Mouse (Mus musculus) kidney, embryonic 14.5 days (tissue): Measurements from ENCODE around the gene Zfp36l1. TPM values are rescaled to one million over a fixed set of nuclear protein-coding genes. Genes with fewer than 3 reads are reported as not detected.

Experiments used
- ATAC-seq: fragments of 200-750 bp; cut with Nextera tagmentation; 2 replicates; pipeline ENCODE4 v1.8.0; 2017; ENCODE audit warnings: moderate number of reproducible peaks, mild to moderate bottlenecking, moderate TSS enrichment, moderate library complexity; ENCODE audit not compliant: low FRiP score, low TSS enrichment
- H3K27ac ChIP-seq: fragments of 300-500 bp; sonication (generic); 2 replicates; pipeline ENCODE4 v1.5.1; 2014; ENCODE audit warnings: low read depth, mild to moderate bottlenecking, low read length, moderate library complexity, mixed read lengths
- H3K27me3 ChIP-seq: fragments of 300-500 bp; sonication (generic); 2 replicates; pipeline ENCODE4 v1.6.1; 2014; ENCODE audit warnings: mild to moderate bottlenecking, low read length; ENCODE audit not compliant: control insufficient read depth, insufficient read depth
- H3K36me3 ChIP-seq: fragments of 300-500 bp; sonication (generic); 2 replicates; pipeline ENCODE4 v1.6.1; 2014; ENCODE audit warnings: low read length, mixed read lengths; ENCODE audit not compliant: control insufficient read depth, insufficient read depth
- H3K4me1 ChIP-seq: fragments of 300-500 bp; sonication (generic); 2 replicates; pipeline ENCODE4 v1.6.1; 2014; ENCODE audit warnings: low read length, mixed read lengths; ENCODE audit not compliant: control insufficient read depth, insufficient read depth
- H3K4me2 ChIP-seq: fragments of 300-500 bp; sonication (generic); replicated peaks from 2 replicates; pipeline ENCODE4 v1.6.1; 2014; ENCODE audit warnings: low read depth, mild to moderate bottlenecking, low read length
- H3K4me3 ChIP-seq: fragments of 300-500 bp; sonication (generic); 2 replicates; pipeline ENCODE4 v1.5.1; 2014; ENCODE audit warnings: mild to moderate bottlenecking, low read length
- H3K9ac ChIP-seq: fragments of 300-500 bp; sonication (generic); 2 replicates; pipeline ENCODE4 v1.6.1; 2014; ENCODE audit warnings: low read depth, mild to moderate bottlenecking, low read length, moderate library complexity
- H3K9me3 ChIP-seq: fragments of 300-500 bp; sonication (generic); 2 replicates; pipeline ENCODE4 v1.6.1; 2016; ENCODE audit warnings: low read length; ENCODE audit not compliant: control insufficient read depth
- WGBS: fragments of 180-500 bp; shearing (Covaris S2); extraction: QIAGEN DNeasy Blood & Tissue Kit; methylation state at CpG from one replicate; pipeline ENCODE4 v1.1.7; 2014; 5-methylcytosine and 5-hydroxymethylcytosine counted together
- polyA plus RNA-seq: library from polyadenylated mRNA; unstranded; fragments of >200 nt; fragmentation: Nextera tagmentation; extraction: Ambion mirVana; gene quantifications from 2 replicates; pipeline ENCODE4 v1.2.1, GENCODE M21; 2014

Gene Zfp36l1
- polyA plus RNA-seq, 1 experiment from 2014 or later = 175 TPM

DNA sequence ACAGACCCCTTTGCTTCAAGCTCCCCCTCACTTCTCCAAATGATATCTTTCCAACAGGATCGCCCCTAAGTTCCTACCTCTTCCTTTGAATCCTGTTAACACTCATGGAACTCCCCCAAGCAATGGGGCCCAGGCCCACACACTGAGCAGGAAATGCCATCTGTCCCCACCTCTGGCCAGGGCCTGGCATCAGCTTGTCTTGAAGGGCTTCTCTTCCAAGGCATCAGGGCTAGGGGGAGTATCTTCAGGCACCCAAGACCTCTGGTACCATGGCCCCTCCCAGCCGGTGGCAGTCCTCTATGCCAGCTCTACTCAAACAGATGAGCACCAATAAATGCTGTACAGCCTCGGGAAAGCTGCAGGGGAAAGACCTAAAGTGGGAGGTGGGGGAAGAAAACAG, 11.9 kb upstream of the Zfp36l1 start:
- 72% methylated on average over 3 of the region's 3 CpGs for WGBS
- H3K4me3 ChIP-seq = no peak overlapping the region
- no peak overlapping the region for H3K27ac ChIP-seq
- H3K4me2 ChIP-seq = no peak overlapping the region
- no peak overlapping the region for H3K9ac ChIP-seq
- H3K36me3 ChIP-seq = peaks cover 4% of the 10 kb centered on the region; the same call in 1 of the 2 replicates
- no peaks in the 10 kb centered on the region for H3K27me3 ChIP-seq
- ATAC-seq = no peak
- H3K4me1 ChIP-seq = peaks cover 24% of the 10 kb centered on the region
- 0 out of 2 replicates have a peak, but pooled peaks cover 3% of the 10 kb centered on the region for H3K9me3 ChIP-seq

DNA sequence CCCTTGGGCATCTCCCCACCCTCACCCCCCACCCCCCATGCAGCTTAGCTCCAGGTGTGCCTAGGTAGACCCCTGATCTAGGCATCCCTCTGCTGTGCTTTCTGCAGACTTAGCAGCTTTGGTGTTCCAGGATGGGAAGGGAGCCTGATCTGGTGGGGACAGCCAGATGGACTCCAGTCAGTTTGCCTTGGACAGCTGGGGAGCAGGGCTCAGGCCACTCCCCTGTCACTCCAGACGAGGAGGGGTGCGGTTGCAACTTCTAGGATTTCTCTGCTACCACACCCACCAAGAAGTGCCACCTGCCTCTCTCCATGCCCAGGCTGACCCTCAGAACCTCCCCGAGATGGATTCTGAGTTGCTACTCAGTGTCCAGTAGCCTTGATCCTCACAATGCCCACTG, 11.4 kb upstream of the Zfp36l1 start:
- 0 out of 2 replicates have a peak, but pooled peaks cover 3% of the 10 kb centered on the region for H3K9me3 ChIP-seq
- ATAC-seq = no peak
- H3K4me1 ChIP-seq = peaks cover 24% of the 10 kb centered on the region
- H3K4me3 ChIP-seq = no peak overlapping the region
- H3K27ac ChIP-seq = peak overlapping the region; percentile 63; the same call in 1 of the 2 replicates
- no peaks in the 10 kb centered on the region for H3K27me3 ChIP-seq
- no peak overlapping the region for H3K4me2 ChIP-seq
- 50% methylated on average over 3 of the region's 3 CpGs for WGBS
- H3K36me3 ChIP-seq = peaks cover 2% of the 10 kb centered on the region; the same call in 1 of the 2 replicates
- no peak overlapping the region for H3K9ac ChIP-seq

- H3K4me1 ChIP-seq = peaks cover 32% of the 10 kb centered on the region
- no peaks in the 10 kb centered on the region for H3K27me3 ChIP-seq
- peak; percentile 93 for ATAC-seq
- H3K36me3 ChIP-seq = no peaks in the 10 kb centered on the region; the same call in 1 of the 2 replicates
- 20% methylated on average over 4 of the region's 4 CpGs for WGBS
- no peak overlapping the region for H3K4me2 ChIP-seq
- 0 out of 2 replicates have a peak overlapping the region, but pooled peaks have one; percentile 28 for H3K9ac ChIP-seq
- no peak overlapping the region for H3K4me3 ChIP-seq
- peak overlapping the region; percentile 63 for H3K27ac ChIP-seq
- H3K9me3 ChIP-seq = 0 out of 2 replicates have a peak, but pooled peaks cover 3% of the 10 kb centered on the region
These were observed 10.5 kb upstream of the Zfp36l1 start for GRCm38 (mm10) chr12:80123227-80123803.

DNA sequence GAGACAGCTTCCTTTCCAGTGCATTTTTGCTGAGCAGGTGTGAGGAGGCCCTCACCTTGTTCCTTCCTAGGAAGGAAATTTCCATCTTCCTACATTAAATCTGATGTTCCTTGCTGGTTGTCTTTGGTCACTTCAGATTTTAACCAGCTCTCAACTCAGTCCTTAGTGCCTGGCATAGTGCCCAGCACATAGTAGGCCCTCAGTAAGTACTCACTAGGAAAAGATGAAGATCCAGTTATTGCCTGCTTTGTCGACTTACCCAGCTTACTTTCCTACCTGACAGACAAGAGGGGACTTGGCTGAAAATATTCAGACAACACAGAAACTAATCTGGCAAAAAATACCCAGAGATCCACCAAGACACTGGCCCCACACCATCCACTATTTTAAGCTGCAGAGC, 8.6 kb upstream of the Zfp36l1 start:
- Histone ChIP-seq H3K36me3 (no peaks in the 10 kb centered on the region; the same call in 1 of the 2 replicates), H3K4me3 (no peak overlapping the region), H3K9me3 (0 out of 2 replicates have a peak, but pooled peaks cover 3% of the 10 kb centered on the region), H3K27ac (no peak overlapping the region), H3K9ac (no peak overlapping the region), H3K4me2 (no peak overlapping the region), H3K4me1 (peaks cover 43% of the 10 kb centered on the region), H3K27me3 (no peaks in the 10 kb centered on the region)
- ATAC-seq = no peak
- WGBS = 88% methylated on average over 1 of the region's 1 CpGs

- H3K36me3 ChIP-seq = no peaks in the 10 kb centered on the region; the same call in 1 of the 2 replicates
- 49% methylated on average over 1 of the region's 1 CpGs for WGBS
- H3K4me2 ChIP-seq = no peak overlapping the region
- H3K4me3 ChIP-seq = no peak overlapping the region
- H3K4me1 ChIP-seq = peaks cover 36% of the 10 kb centered on the region
- H3K27ac ChIP-seq = peak overlapping the region; percentile 30; the same call in 1 of the 2 replicates
- H3K9ac ChIP-seq = no peak overlapping the region
- no peaks in the 10 kb centered on the region for H3K27me3 ChIP-seq
- no peak for ATAC-seq
- H3K9me3 ChIP-seq = 0 out of 2 replicates have a peak, but pooled peaks cover 3% of the 10 kb centered on the region
These were observed 5.8 kb upstream of the Zfp36l1 start for GRCm38 (mm10) chr12:80118588-80118987.

DNA sequence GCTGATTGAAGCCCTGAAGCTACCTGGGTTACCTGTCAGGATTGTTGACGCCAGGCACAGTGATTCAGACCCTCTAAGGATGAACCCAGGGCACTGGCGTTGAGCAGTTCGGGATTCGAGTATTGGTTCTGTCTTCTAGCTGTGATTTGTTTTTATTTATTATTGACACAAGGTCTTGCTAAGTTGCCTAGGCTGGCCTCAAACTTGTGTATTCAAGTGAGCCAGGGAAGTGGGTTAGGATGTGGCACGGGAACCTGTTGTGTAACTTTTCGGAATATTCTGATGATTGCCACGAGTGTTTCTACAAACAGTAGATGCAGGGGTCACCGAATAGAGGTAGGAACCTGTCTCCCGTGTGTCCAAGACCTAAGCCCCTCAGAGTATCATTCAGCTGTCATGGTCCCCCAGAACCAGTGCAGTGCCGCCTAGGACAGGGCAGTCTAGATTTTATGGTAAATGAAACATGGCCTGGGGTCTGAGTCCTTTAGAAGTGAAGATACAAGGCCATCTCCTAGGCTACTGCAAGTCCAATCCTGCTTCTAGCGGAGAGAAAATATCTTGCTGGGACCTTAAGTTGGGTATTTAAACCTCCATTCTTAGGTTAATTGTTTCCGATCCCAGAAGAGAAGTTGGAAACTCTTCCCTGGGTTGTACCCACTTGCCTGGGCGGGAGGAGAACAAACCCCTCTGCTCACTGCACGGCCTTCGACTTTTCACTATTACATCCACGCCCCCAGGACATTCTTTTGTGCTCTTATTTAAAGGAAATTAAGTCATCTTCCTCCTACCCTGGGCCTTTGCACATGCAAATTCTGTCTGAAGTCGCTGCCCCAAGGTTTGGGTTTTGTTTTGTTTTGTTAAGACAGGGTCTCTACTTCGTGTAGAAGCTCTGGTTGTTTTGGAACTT, 3.6 kb upstream of the Zfp36l1 start:
- 40% methylated on average over 18 of the region's 18 CpGs for whole genome bisulfite sequencing
- peak overlapping the region; percentile 88 for H3K4me2 ChIP-seq
- peaks cover 25% of the 10 kb centered on the region for H3K4me1 ChIP-seq
- H3K27me3 ChIP-seq = no peaks in the 10 kb centered on the region
- 0 out of 2 replicates have a peak, but pooled peaks cover 3% of the 10 kb centered on the region for H3K9me3 ChIP-seq
- peak overlapping the region; percentile 90 for H3K9ac ChIP-seq
- H3K27ac ChIP-seq = peak overlapping the region; percentile 99
- peak overlapping the region; percentile 69 for H3K4me3 ChIP-seq
- ATAC-seq = no peak
- H3K36me3 ChIP-seq = peaks cover under 1% of the 10 kb centered on the region; the same call in 1 of the 2 replicates

GRCm38 (mm10) chr12:80115863-80116194, 3.0 kb upstream of the Zfp36l1 start:
- H3K4me2 ChIP-seq = peak overlapping the region; percentile 88
- H3K4me1 ChIP-seq = peaks cover 25% of the 10 kb centered on the region
- peaks cover 4% of the 10 kb centered on the region; the same call in 1 of the 2 replicates for H3K36me3 ChIP-seq
- H3K9me3 ChIP-seq = 0 out of 2 replicates have a peak, but pooled peaks cover 3% of the 10 kb centered on the region
- peak overlapping the region; percentile 69 for H3K4me3 ChIP-seq
- H3K27me3 ChIP-seq = no peaks in the 10 kb centered on the region
- peak overlapping the region; percentile 90 for H3K9ac ChIP-seq
- peak overlapping the region; percentile 99 for H3K27ac ChIP-seq
- peak; percentile 13 for ATAC-seq
- 0% methylated on average over 30 of the region's 30 CpGs for WGBS

DNA sequence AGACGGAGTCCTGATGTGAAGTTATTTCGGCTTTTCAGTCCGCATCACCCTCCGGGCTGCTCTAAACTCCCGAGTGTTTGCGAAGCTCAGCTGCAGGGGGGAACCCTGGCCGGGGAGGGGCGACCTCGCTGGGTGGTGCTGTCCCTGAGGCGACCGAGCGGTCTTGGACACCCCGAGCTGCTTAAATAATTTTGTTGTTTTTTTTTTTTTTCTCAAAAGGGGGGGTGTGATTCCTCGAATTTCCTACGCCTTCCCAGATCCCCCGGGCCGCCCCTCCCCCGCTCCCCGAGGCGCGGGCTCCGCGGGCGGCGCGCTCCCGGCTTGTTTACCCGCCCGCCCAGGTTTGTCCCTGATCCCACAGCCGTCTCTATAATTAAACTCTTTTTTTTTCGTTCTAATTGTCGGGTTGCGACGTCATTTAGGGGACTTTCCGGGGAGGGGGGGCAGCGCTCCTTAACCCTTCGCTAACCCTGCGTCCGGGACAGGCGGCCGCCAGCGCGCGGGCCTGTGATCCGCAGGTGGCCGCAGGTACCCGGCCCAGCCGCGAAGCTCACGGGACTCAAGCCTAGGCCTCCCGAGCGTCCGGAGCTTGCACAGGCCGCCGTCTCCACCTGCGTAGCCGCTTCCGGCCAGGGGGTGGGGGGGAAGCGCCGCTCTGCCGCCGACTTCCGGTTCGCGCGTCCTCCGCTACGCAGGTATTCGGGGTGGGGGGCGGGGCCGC, 2.5 kb upstream of the Zfp36l1 start:
- H3K36me3 ChIP-seq = peaks cover 6% of the 10 kb centered on the region; the same call in 1 of the 2 replicates
- H3K4me2 ChIP-seq = peak overlapping the region; percentile 88
- no peaks in the 10 kb centered on the region for H3K9me3 ChIP-seq
- peak overlapping the region; percentile 69 for H3K4me3 ChIP-seq
- H3K4me1 ChIP-seq = peaks cover 25% of the 10 kb centered on the region
- peak overlapping the region; percentile 99 for H3K27ac ChIP-seq
- peak overlapping the region; percentile 90 for H3K9ac ChIP-seq
- H3K27me3 ChIP-seq = no peaks in the 10 kb centered on the region
- ATAC-seq = peak; percentile 64
- under 1% methylated on average over 69 of the region's 71 CpGs for WGBS
